ENCODE assay signal across 10 mouse cellular contexts in genomic region chr13:57721524-57722279, GRCm38 (mm10).
A peak's percentile ranks its signal among the peaks of the same experiment; 100 is the strongest.
DNase-seq lines count a peak whose midpoint lies in the region; ATAC-seq and TF ChIP-seq lines count a peak whose summit lies in the region.
"Had no signal": no experiment of that assay in that cellular context is flagged by ENCODE, and none has a peak within 500 bp of the region (broad histone marks: within the 10 kb centered on the region; RNA-seq: fewer than 3 reads in every experiment).

No protein-coding gene starts in this region.

- no peaks in the 10 kb centered on the region for H3K36me3 ChIP-seq in hindbrain, embryonic 10.5 days
- H3K36me3 ChIP-seq in hindbrain, embryonic 14.5 days (replicated peaks; ENCODE audit: control insufficient read depth, insufficient read depth) = no peaks in the 10 kb centered on the region
- no peaks in the 10 kb centered on the region for H3K36me3 ChIP-seq in forebrain, postnatal 0 days (ENCODE audit: insufficient read depth)
- no peaks in the 10 kb centered on the region for H3K36me3 ChIP-seq in limb, embryonic 11.5 days (ENCODE audit: control insufficient read depth, insufficient read depth, low read length)
- no peaks in the 10 kb centered on the region for H3K36me3 ChIP-seq in thymus, adult 2 months (ENCODE audit: control insufficient read depth, insufficient read depth, low read length)
- H3K36me3 ChIP-seq: G1E; limb, embryonic 15.5 days had no signal

- H3K27me3 ChIP-seq in hindbrain, embryonic 10.5 days (ENCODE audit: insufficient read depth, poor library complexity, severe bottlenecking) = peaks cover 3% of the 10 kb centered on the region; the same call in 1 of the 2 replicates
- no peaks in the 10 kb centered on the region for H3K27me3 ChIP-seq in hindbrain, embryonic 14.5 days (ENCODE audit: control insufficient read depth, insufficient read depth, low read length)
- no peaks in the 10 kb centered on the region for H3K27me3 ChIP-seq in forebrain, postnatal 0 days (ENCODE audit: insufficient read depth, low read length)
- no peaks in the 10 kb centered on the region for H3K27me3 ChIP-seq in limb, embryonic 11.5 days (ENCODE audit: control insufficient read depth, insufficient read depth, low read length)
- H3K27me3 ChIP-seq in thymus, adult 2 months (ENCODE audit: control insufficient read depth, insufficient read depth, low read length) = no peaks in the 10 kb centered on the region
- H3K27me3 ChIP-seq: limb, embryonic 15.5 days had no signal

- H3K4me1 ChIP-seq in hindbrain, embryonic 10.5 days (replicated peaks) = peaks cover 40% of the 10 kb centered on the region
- peaks cover 6% of the 10 kb centered on the region; the same call in 1 of the 2 replicates for H3K4me1 ChIP-seq in hindbrain, embryonic 14.5 days (replicated peaks; ENCODE audit: control insufficient read depth, insufficient read depth, low read length)
- no peaks in the 10 kb centered on the region for H3K4me1 ChIP-seq in forebrain, postnatal 0 days (ENCODE audit: insufficient read depth)
- no peaks in the 10 kb centered on the region for H3K4me1 ChIP-seq in limb, embryonic 11.5 days (ENCODE audit: control insufficient read depth, insufficient read depth, low read length)
- no peaks in the 10 kb centered on the region for H3K4me1 ChIP-seq in thymus, adult 2 months (replicated peaks; ENCODE audit: control insufficient read depth, insufficient read depth, low read length)
- H3K4me1 ChIP-seq: limb, embryonic 15.5 days had no signal

- no peak overlapping the region for H3K9ac ChIP-seq in hindbrain, embryonic 14.5 days
- no peak overlapping the region for H3K9ac ChIP-seq in forebrain, postnatal 0 days
- H3K9ac ChIP-seq in limb, embryonic 11.5 days (ENCODE audit: low read length) = no peak overlapping the region
- H3K9ac ChIP-seq: limb, embryonic 15.5 days had no signal

- 65% methylated on average over 20 of the region's 20 CpGs for WGBS in hindbrain, embryonic 10.5 days
- WGBS in hindbrain, embryonic 14.5 days = 50% methylated on average over 20 of the region's 20 CpGs
- WGBS in forebrain, postnatal 0 days = 59% methylated on average over 20 of the region's 20 CpGs
- 55% methylated on average over 20 of the region's 20 CpGs for WGBS in limb, embryonic 11.5 days
- WGBS in thymus, adult 2 months = 71% methylated on average over 20 of the region's 20 CpGs

- ATAC-seq in hindbrain, embryonic 14.5 days (ENCODE audit: low FRiP score) = no peak
- peak; percentile 47; the same call in 1 of the 2 replicates for ATAC-seq in forebrain, postnatal 0 days
- no peak for ATAC-seq in limb, embryonic 11.5 days (ENCODE audit: insufficient number of reproducible peaks, low FRiP score, low TSS enrichment, low read depth)

- no peaks in the 10 kb centered on the region for H3K9me3 ChIP-seq in hindbrain, embryonic 10.5 days
- no peaks in the 10 kb centered on the region for H3K9me3 ChIP-seq in hindbrain, embryonic 14.5 days (ENCODE audit: control insufficient read depth, low read length)
- no peaks in the 10 kb centered on the region for H3K9me3 ChIP-seq in forebrain, postnatal 0 days (ENCODE audit: low read length)
- H3K9me3 ChIP-seq in limb, embryonic 11.5 days (ENCODE audit: control insufficient read depth, low read length) = no peaks in the 10 kb centered on the region
- H3K9me3 ChIP-seq: limb, embryonic 15.5 days had no signal

- no peak overlapping the region for H3K4me2 ChIP-seq in hindbrain, embryonic 14.5 days (replicated peaks)
- no peak overlapping the region for H3K4me2 ChIP-seq in forebrain, postnatal 0 days (ENCODE audit: low read depth)
- no peak overlapping the region for H3K4me2 ChIP-seq in limb, embryonic 11.5 days (ENCODE audit: low read depth, severe bottlenecking)
- H3K4me2 ChIP-seq: limb, embryonic 15.5 days had no signal

- peak; percentile 38 for DNase-seq in hindbrain, embryonic 10.5 days (ENCODE audit: low spot score)
- DNase-seq in hindbrain, embryonic 14.5 days (ENCODE audit: low spot score) = no peak
- DNase-seq in brain, embryonic 14.5 days (ENCODE audit: low read depth) = peak; percentile 43
- peak; percentile 32 for DNase-seq in forebrain, postnatal 0 days
- DNase-seq in limb, embryonic 11.5 days (ENCODE audit: low spot score) = peak; percentile 58
- no peak for DNase-seq in thymus, adult 2 months
- no peak for DNase-seq in gastrocnemius, postnatal 25 days
- no peak for DNase-seq in urinary bladder, adult 2 months (ENCODE audit: low spot score)

- no peak for TF ChIP-seq POLR2A in brain, embryonic 14.5 days (IDR thresholded peaks at IDR 0.05; ENCODE audit: borderline replicate concordance, extremely low read depth, insufficient read depth, insufficient read length, poor library complexity, severe bottlenecking)
- TF ChIP-seq POLR2A in thymus, adult 2 months (IDR thresholded peaks at IDR 0.05; ENCODE audit: control insufficient read depth, extremely low read depth, insufficient read depth, low read length, poor library complexity) = no peak

- H3K27ac ChIP-seq in hindbrain, embryonic 10.5 days = no peak overlapping the region
- H3K27ac ChIP-seq in hindbrain, embryonic 14.5 days = no peak overlapping the region; the same call in 1 of the 2 replicates
- no peak overlapping the region for H3K27ac ChIP-seq in forebrain, postnatal 0 days (ENCODE audit: low read depth, low read length)
- H3K27ac ChIP-seq in limb, embryonic 11.5 days (replicated peaks; ENCODE audit: low read depth, low read length) = no peak overlapping the region
- no peak overlapping the region for H3K27ac ChIP-seq in thymus, adult 2 months (ENCODE audit: control insufficient read depth, insufficient read depth, low read length)
- H3K27ac ChIP-seq: limb, embryonic 15.5 days had no signal

- no peak overlapping the region for H3K4me3 ChIP-seq in hindbrain, embryonic 10.5 days
- H3K4me3 ChIP-seq in hindbrain, embryonic 14.5 days (replicated peaks; ENCODE audit: low read length) = no peak overlapping the region
- no peak overlapping the region for H3K4me3 ChIP-seq in forebrain, postnatal 0 days (ENCODE audit: low read depth, low read length)
- no peak overlapping the region for H3K4me3 ChIP-seq in limb, embryonic 11.5 days (ENCODE audit: low read depth, low read length)
- H3K4me3 ChIP-seq in thymus, adult 2 months (ENCODE audit: control insufficient read depth, insufficient read depth, low read length) = no peak overlapping the region
- H3K4me3 ChIP-seq: limb, embryonic 15.5 days had no signal

- peak; percentile 73 for TF ChIP-seq CTCF in brain, embryonic 14.5 days (IDR thresholded peaks at IDR 0.05; ENCODE audit: borderline replicate concordance, extremely low read depth, insufficient read depth, insufficient read length)
- TF ChIP-seq CTCF in forebrain, postnatal 0 days (IDR thresholded peaks at IDR 0.05; ENCODE audit: low read depth) = peak; percentile 68
- TF ChIP-seq CTCF in thymus, adult 2 months (IDR thresholded peaks at IDR 0.05; ENCODE audit: borderline replicate concordance, control insufficient read depth, extremely low read depth, insufficient read depth, low read length, poor library complexity) = no peak

Comparison
In these comparisons a context has a peak if more than half of its experiments do, and no peak if none do; other contexts are left out.
1. DNase-seq: peak in hindbrain, embryonic 10.5 days (single experiment), brain, embryonic 14.5 days (single experiment), forebrain, postnatal 0 days (single experiment) and limb, embryonic 11.5 days (single experiment); none in hindbrain, embryonic 14.5 days (single experiment), thymus, adult 2 months (single experiment), gastrocnemius, postnatal 25 days (single experiment) and urinary bladder, adult 2 months (single experiment).